Mouse (Mus musculus) testis, adult 2 months (tissue): Measurements from ENCODE around the gene Krt81.

Experiments used
- CTCF ChIP-seq: fragments of 200-500 bp; IDR thresholded peaks from 2 replicates; pipeline ENCODE4 v1.5.1; 2012; ENCODE audit warnings: low read depth, mild to moderate bottlenecking, inconsistent platforms, low read length, moderate library complexity; ENCODE audit not compliant: control insufficient read depth, insufficient read depth, insufficient replicate concordance
- POLR2A ChIP-seq: fragments of 200-500 bp; IDR thresholded peaks from 2 replicates; pipeline ENCODE4 v1.6.1; 2012; ENCODE audit warnings: low read depth, mild to moderate bottlenecking, inconsistent platforms, low read length, moderate library complexity; ENCODE audit not compliant: control insufficient read depth

GRCm38 (mm10) chr15:101495266-101495665, 31.7 kb upstream of the Krt81 start:
- TF ChIP-seq CTCF (no peak), POLR2A (no peak)
